Comparison of ENCODE assay signal across 18 mouse cellular contexts in genomic region chr6:59233651-59234050, GRCm38 (mm10). TPM values are rescaled to one million over a fixed set of nuclear protein-coding genes. Genes with fewer than 3 reads are reported as not detected.
DNase-seq lines count a peak whose midpoint lies in the region; ATAC-seq lines count a peak whose summit lies in the region.
"Had no signal": no experiment of that assay in that cellular context is flagged by ENCODE, and none has a peak within 500 bp of the region (broad histone marks: within the 10 kb centered on the region; RNA-seq: fewer than 3 reads in every experiment).

No protein-coding gene starts in this region.

- no peak overlapping the region for H3K9ac ChIP-seq in heart, embryonic 12.5 days
- H3K9ac ChIP-seq: embryonic facial prominence, embryonic 12.5 days; forebrain, embryonic 15.5 days; hindbrain, embryonic 14.5 days; intestine, embryonic 15.5 days had no signal

- ATAC-seq in heart, embryonic 12.5 days (ENCODE audit: insufficient number of reproducible peaks, low FRiP score), result no peak
- no peak for ATAC-seq in activated CD4-positive, CD25-positive, alpha-beta regulatory T cell, adult 4 months
- ATAC-seq: forebrain, embryonic 15.5 days; intestine, embryonic 15.5 days had no signal

- no peaks in the 10 kb centered on the region for H3K9me3 ChIP-seq in heart, embryonic 12.5 days (replicated peaks)
- H3K9me3 ChIP-seq: embryonic facial prominence, embryonic 12.5 days; forebrain, embryonic 15.5 days; hindbrain, embryonic 10.5 days; intestine, embryonic 15.5 days had no signal

- H3K27ac ChIP-seq in heart, embryonic 12.5 days (ENCODE audit: poor library complexity, severe bottlenecking), result no peak overlapping the region
- H3K27ac ChIP-seq: embryonic facial prominence, embryonic 12.5 days; forebrain, embryonic 15.5 days; hindbrain, embryonic 10.5 days; hindbrain, embryonic 14.5 days; intestine, embryonic 15.5 days had no signal

- no peaks in the 10 kb centered on the region for H3K27me3 ChIP-seq in heart, embryonic 12.5 days (replicated peaks)
- H3K27me3 ChIP-seq: CH12.LX; embryonic facial prominence, embryonic 12.5 days; forebrain, embryonic 15.5 days; intestine, embryonic 15.5 days had no signal

- peak; percentile 48 for DNase-seq in adipocyte (ENCODE audit: low spot score)
- peak; percentile 40 for DNase-seq in cerebellum, adult 11 months
- peak; percentile 83 for DNase-seq in cerebellum, adult 9-10 months
- peak; percentile 51 to 56 for DNase-seq in cerebellum, postnatal 25 days
- DNase-seq in heart, adult 8-10 months (ENCODE audit: low spot score), result no peak
- DNase-seq: adrenal gland, postnatal 10 days; gastrocnemius, postnatal 10 days; heart, adult 18-20 months; kidney, adult 18-20 months had no signal

- no peak overlapping the region for H3K4me2 ChIP-seq in heart, embryonic 12.5 days
- H3K4me2 ChIP-seq: embryonic facial prominence, embryonic 12.5 days; forebrain, embryonic 15.5 days; heart, embryonic 11.5 days; hindbrain, embryonic 14.5 days; intestine, embryonic 15.5 days had no signal

- H3K36me3 ChIP-seq in heart, embryonic 12.5 days, result no peaks in the 10 kb centered on the region
- H3K36me3 ChIP-seq: embryonic facial prominence, embryonic 12.5 days; forebrain, embryonic 15.5 days; hindbrain, embryonic 10.5 days; intestine, embryonic 15.5 days had no signal

- H3K4me3 ChIP-seq in heart, embryonic 12.5 days, result no peak overlapping the region
- H3K4me3 ChIP-seq: embryonic facial prominence, embryonic 12.5 days; forebrain, embryonic 15.5 days; hindbrain, embryonic 10.5 days; intestine, embryonic 15.5 days had no signal

- peaks cover 6% of the 10 kb centered on the region for H3K4me1 ChIP-seq in heart, embryonic 12.5 days (replicated peaks)
- H3K4me1 ChIP-seq: embryonic facial prominence, embryonic 12.5 days; forebrain, embryonic 15.5 days; hindbrain, embryonic 10.5 days; intestine, embryonic 15.5 days had no signal

RNA-seq across cellular contexts. Expression of gene Tigd2, which starts 25.0 kb away (rescaled TPM):
- 16.0 and 16.3 TPM in 2 replicates for polyA plus RNA-seq in heart, embryonic 12.5 days (2016; fragmentation: Nextera tagmentation; extraction: Ambion mirVana)
- 10 to 100 TPM; 24.3 to 27.7 TPM for polyA plus RNA-seq in activated CD4-positive, CD25-positive, alpha-beta regulatory T cell, adult 4 months (2017; shearing (Covaris generic))
- 10 to 100 TPM; 10.7 to 14.2 (median 12.3) TPM for total RNA-seq in heart, adult 8-10 months (2022)
